1 mouse cellular context compared by ENCODE assay signal in genomic region chr9:22632800-22633485, GRCm38 (mm10).
TF ChIP-seq lines count a peak whose summit lies in the region.

No protein-coding gene starts in this region.

TF ChIP-seq in MEL, 35 proteins besides CTCF, POLR2A, EP300 and RAD21 (continued from another document):
- TF ChIP-seq BHLHE40 (IDR thresholded peaks at IDR 0.05; ENCODE audit: borderline replicate concordance, low read depth, low read length): 0 out of 2 replicates have a peak, but pooled peaks have one; percentile 18
